Mouse (Mus musculus) limb, embryonic 10.5 days (tissue): ENCODE data around the gene Stub1. TPM values are rescaled to one million over a fixed set of nuclear protein-coding genes. Genes with fewer than 3 reads are reported as not detected.

Experiments
- DNase-seq: peaks from one replicate; pipeline ENCODE4 v3.0.0-alpha.2; 2017; ENCODE audit warnings: low spot score
- H3K27ac ChIP-seq: fragments of 300-500 bp; sonication (generic); 2 replicates; pipeline ENCODE4 v1.5.1; 2016; ENCODE audit warnings: mild to moderate bottlenecking
- H3K27me3 ChIP-seq: fragments of 300-500 bp; sonication (generic); 2 replicates; pipeline ENCODE4 v1.6.1; 2016; ENCODE audit warnings: low read depth, mild to moderate bottlenecking; ENCODE audit not compliant: poor library complexity, severe bottlenecking
- H3K36me3 ChIP-seq: fragments of 300-500 bp; sonication (generic); 2 replicates; pipeline ENCODE4 v1.6.1; 2016; ENCODE audit warnings: mild to moderate bottlenecking, moderate library complexity
- H3K4me1 ChIP-seq: fragments of 300-500 bp; sonication (generic); 2 replicates; pipeline ENCODE4 v1.6.1; 2016
- H3K4me3 ChIP-seq: fragments of 300-500 bp; sonication (generic); 2 replicates; pipeline ENCODE4 v1.5.1; 2016; ENCODE audit warnings: mild to moderate bottlenecking, moderate library complexity
- H3K9me3 ChIP-seq: fragments of 300-500 bp; sonication (generic); replicated peaks from 2 replicates; pipeline ENCODE4 v1.6.1; 2016; ENCODE audit warnings: mild to moderate bottlenecking
- WGBS: fragments of 180-500 bp; shearing (Covaris S2); methylation state at CpG from one replicate; pipeline ENCODE4 v1.1.7; 2016; 5-methylcytosine and 5-hydroxymethylcytosine counted together
- polyA plus RNA-seq: library from polyadenylated mRNA; unstranded; fragments of >200 nt; fragmentation: Nextera tagmentation; extraction: Ambion mirVana; gene quantifications from 2 replicates; pipeline ENCODE4 v1.2.1, GENCODE M21; 2016

The Stub1 gene
- polyA plus RNA-seq, 1 experiment from 2014 or later: 408 TPM

- H3K4me1 ChIP-seq: peaks cover 89% of the 10 kb centered on the region
These were observed 1.5 kb downstream of the Stub1 start for GRCm38 (mm10) chr17:25831451-25832281.

GRCm38 (mm10) chr17:25830806-25831431 is 2.3 kb downstream of the Stub1 start:
- Histone ChIP-seq H3K9me3 (no peaks in the 10 kb centered on the region), H3K27ac (no peak overlapping the region), H3K4me3 (peak overlapping the region; percentile 77), H3K36me3 (peaks cover 69% of the 10 kb centered on the region), H3K27me3 (no peaks in the 10 kb centered on the region), H3K4me1 (peaks cover 88% of the 10 kb centered on the region)
- DNase-seq: no peak
- WGBS: 87% methylated on average over 14 of the region's 14 CpGs

More at GRCm38 (mm10) chr17:25831451-25832281, 1.5 kb downstream of the Stub1 start:
- H3K27ac ChIP-seq: peak overlapping the region; percentile 95
- H3K4me3 ChIP-seq: peak overlapping the region; percentile 77
- peaks cover 68% of the 10 kb centered on the region for H3K36me3 ChIP-seq
- WGBS: 66% methylated on average over 21 of the region's 21 CpGs
- no peaks in the 10 kb centered on the region for H3K9me3 ChIP-seq
- H3K27me3 ChIP-seq: no peaks in the 10 kb centered on the region
- DNase-seq: no peak

- Histone ChIP-seq H3K4me3 (peak overlapping the region; percentile 77), H3K4me1 (peaks cover 88% of the 10 kb centered on the region), H3K36me3 (peaks cover 69% of the 10 kb centered on the region), H3K27me3 (no peaks in the 10 kb centered on the region), H3K27ac (no peak overlapping the region), H3K9me3 (no peaks in the 10 kb centered on the region)
- no peak for DNase-seq
- WGBS: 90% methylated on average over 4 of the region's 4 CpGs
These were observed 2.9 kb downstream of the Stub1 start for GRCm38 (mm10) chr17:25830200-25830753.

- Histone ChIP-seq H3K4me3 (peak overlapping the region; percentile 77), H3K27me3 (no peaks in the 10 kb centered on the region), H3K9me3 (no peaks in the 10 kb centered on the region), H3K27ac (peak overlapping the region; percentile 93), H3K36me3 (peaks cover 63% of the 10 kb centered on the region), H3K4me1 (peaks cover 88% of the 10 kb centered on the region)
- WGBS: 43% methylated on average over 8 of the region's 8 CpGs
- no peak for DNase-seq
These were observed 3.6 kb downstream of the Stub1 start for GRCm38 (mm10) chr17:25829558-25830017.

- peak within 1 kb of the TSS; percentile 77 for H3K4me3 ChIP-seq
- WGBS: 2% methylated on average over 32 of the region's 32 CpGs
- peak within 1 kb of the TSS; percentile 93 for H3K27ac ChIP-seq
- H3K9me3 ChIP-seq: no peaks in the 10 kb centered on the region
- peak; percentile 90 for DNase-seq
- peaks cover 60% of the 10 kb centered on the region for H3K36me3 ChIP-seq
- no peaks in the 10 kb centered on the region for H3K27me3 ChIP-seq
- peaks cover 88% of the 10 kb centered on the region for H3K4me1 ChIP-seq
These were observed 4.3 kb downstream of the Stub1 start, which contains the start of gene Jmjd8 for GRCm38 (mm10) chr17:25828712-25829557. TSS of gene Jmjd8 (plus strand) at chr17:25828867.

GRCm38 (mm10) chr17:25828223-25828594 is 5.0 kb downstream of the Stub1 start:
- H3K36me3 ChIP-seq: peaks cover 60% of the 10 kb centered on the region
- no peak for DNase-seq
- H3K27ac ChIP-seq: peak overlapping the region; percentile 93
- no peaks in the 10 kb centered on the region for H3K27me3 ChIP-seq
- WGBS: 82% methylated on average over 8 of the region's 8 CpGs
- no peaks in the 10 kb centered on the region for H3K9me3 ChIP-seq
- peak overlapping the region; percentile 77 for H3K4me3 ChIP-seq
- H3K4me1 ChIP-seq: peaks cover 86% of the 10 kb centered on the region

GRCm38 (mm10) chr17:25827546-25828222 is 5.5 kb downstream of the Stub1 start:
- 94% methylated on average over 22 of the region's 22 CpGs for WGBS
- Histone ChIP-seq H3K4me3 (peak overlapping the region; percentile 77), H3K4me1 (peaks cover 88% of the 10 kb centered on the region), H3K27ac (0 out of 2 replicates have a peak overlapping the region, but pooled peaks have one; percentile 93), H3K36me3 (peaks cover 60% of the 10 kb centered on the region), H3K9me3 (no peaks in the 10 kb centered on the region), H3K27me3 (0 out of 2 replicates have a peak, but pooled peaks cover under 1% of the 10 kb centered on the region)
- DNase-seq: no peak

GRCm38 (mm10) chr17:25827011-25827410 is 6.2 kb downstream of the Stub1 start:
- H3K36me3 ChIP-seq: peaks cover 59% of the 10 kb centered on the region

GRCm38 (mm10) chr17:25825984-25826570 is 7.1 kb downstream of the Stub1 start:
- 96% methylated on average over 27 of the region's 27 CpGs for WGBS
- H3K36me3 ChIP-seq: peaks cover 49% of the 10 kb centered on the region
- H3K4me1 ChIP-seq: peaks cover 75% of the 10 kb centered on the region
- no peak for DNase-seq
- no peak overlapping the region; the same call in 1 of the 2 replicates for H3K4me3 ChIP-seq
- H3K9me3 ChIP-seq: no peaks in the 10 kb centered on the region
- H3K27me3 ChIP-seq: peaks cover 15% of the 10 kb centered on the region
- H3K27ac ChIP-seq: no peak overlapping the region

More at GRCm38 (mm10) chr17:25827011-25827410, 6.2 kb downstream of the Stub1 start:
- H3K9me3 ChIP-seq: no peaks in the 10 kb centered on the region
- no peak overlapping the region for H3K27ac ChIP-seq
- 95% methylated on average over 13 of the region's 13 CpGs for WGBS
- peaks cover 6% of the 10 kb centered on the region; the same call in 1 of the 2 replicates for H3K27me3 ChIP-seq
- DNase-seq: no peak
- H3K4me1 ChIP-seq: peaks cover 84% of the 10 kb centered on the region
- H3K4me3 ChIP-seq: peak overlapping the region; percentile 9; the same call in 1 of the 2 replicates

- H3K4me3 ChIP-seq: peak overlapping the region; percentile 74
- DNase-seq: no peak
- peaks cover 67% of the 10 kb centered on the region for H3K4me1 ChIP-seq
- H3K27me3 ChIP-seq: peaks cover 23% of the 10 kb centered on the region
- no peak overlapping the region for H3K27ac ChIP-seq
- 91% methylated on average over 6 of the region's 6 CpGs for WGBS
- H3K9me3 ChIP-seq: no peaks in the 10 kb centered on the region
- H3K36me3 ChIP-seq: peaks cover 42% of the 10 kb centered on the region
These were observed 7.9 kb downstream of the Stub1 start for GRCm38 (mm10) chr17:25825311-25825710.

GRCm38 (mm10) chr17:25824362-25825142 is 8.7 kb downstream of the Stub1 start:
- Histone ChIP-seq H3K4me1 (peaks cover 65% of the 10 kb centered on the region), H3K4me3 (peak overlapping the region; percentile 74), H3K9me3 (no peaks in the 10 kb centered on the region), H3K36me3 (peaks cover 34% of the 10 kb centered on the region), H3K27ac (no peak overlapping the region), H3K27me3 (peaks cover 31% of the 10 kb centered on the region)
- 74% methylated on average over 17 of the region's 17 CpGs for WGBS
- no peak for DNase-seq
